ENCODE assay signal across 8 mouse cellular contexts in the genomic region with DNA sequence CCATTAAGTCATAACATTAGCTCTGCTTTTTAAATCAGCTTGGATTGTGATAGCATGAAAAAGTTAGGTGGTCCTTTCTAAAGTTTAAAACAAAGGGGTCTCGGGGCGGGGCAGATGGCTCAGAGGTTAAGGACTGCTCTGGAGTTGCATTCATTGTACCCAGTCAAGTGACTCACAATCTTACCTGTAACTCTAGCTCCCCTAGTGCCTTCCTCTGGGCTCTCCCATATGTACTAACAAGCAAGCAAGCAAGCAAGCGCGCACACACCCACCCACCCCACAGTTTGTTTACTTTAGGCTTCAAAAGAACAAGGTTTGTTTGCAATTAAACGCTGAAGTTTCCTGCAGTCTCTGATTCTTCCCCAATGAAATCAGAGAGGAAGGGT.
DNase-seq lines count a peak whose midpoint lies in the region; ATAC-seq and TF ChIP-seq lines count a peak whose summit lies in the region.

No protein-coding gene starts in this region.

- H3K4me1 ChIP-seq in bone marrow macrophage, adult 2 months (ENCODE audit: control insufficient read depth, insufficient read depth, low read length), result no peaks in the 10 kb centered on the region; the same call in 1 of the 2 replicates
- H3K4me1 ChIP-seq in forebrain, embryonic 16.5 days (replicated peaks; ENCODE audit: control insufficient read depth, insufficient read depth, low read length), result peaks cover 19% of the 10 kb centered on the region
- H3K4me1 ChIP-seq in liver, adult 2 months (ENCODE audit: control insufficient read depth, insufficient read depth, low read length), result no peaks in the 10 kb centered on the region

- peak; percentile 81 for ATAC-seq in forebrain, embryonic 16.5 days

- no peaks in the 10 kb centered on the region for H3K79me2 ChIP-seq in liver, adult 2 months (ENCODE audit: control insufficient read depth, insufficient read depth, low read length)

- no peaks in the 10 kb centered on the region for H3K27me3 ChIP-seq in forebrain, embryonic 16.5 days (replicated peaks; ENCODE audit: control insufficient read depth, insufficient read depth, low read length)
- peaks cover 2% of the 10 kb centered on the region; the same call in 1 of the 2 replicates for H3K27me3 ChIP-seq in liver, adult 2 months (ENCODE audit: control insufficient read depth, insufficient read depth, low read length)

- no peaks in the 10 kb centered on the region for H3K9me3 ChIP-seq in forebrain, embryonic 16.5 days (ENCODE audit: control insufficient read depth, low read length)

- TF ChIP-seq POLR2A in bone marrow macrophage, adult 2 months (IDR thresholded peaks at IDR 0.05; ENCODE audit: borderline replicate concordance, low read depth, low read length), result no peak
- TF ChIP-seq POLR2A in liver, adult 2 months (IDR thresholded peaks at IDR 0.05; ENCODE audit: extremely low read depth, insufficient read depth, low read length), result no peak

- under 1% methylated on average over 5 of the region's 5 CpGs for WGBS in forebrain, embryonic 16.5 days
- WGBS in liver, adult 2 months, result 1% methylated on average over 5 of the region's 5 CpGs

- no peaks in the 10 kb centered on the region for H3K36me3 ChIP-seq in forebrain, embryonic 16.5 days (ENCODE audit: control insufficient read depth, insufficient read depth)
- H3K36me3 ChIP-seq in liver, adult 2 months (ENCODE audit: control insufficient read depth, insufficient read depth, low read length), result no peaks in the 10 kb centered on the region

- H3K9ac ChIP-seq in forebrain, embryonic 16.5 days (replicated peaks; ENCODE audit: low read depth, low read length), result 0 out of 2 replicates have a peak overlapping the region, but pooled peaks have one; percentile 28
- H3K9ac ChIP-seq in liver, adult 2 months (ENCODE audit: low read depth, low read length), result no peak overlapping the region

- peak overlapping the region; percentile 42 for H3K4me3 ChIP-seq in bone marrow macrophage, adult 2 months (ENCODE audit: insufficient read depth, low read length)
- H3K4me3 ChIP-seq in forebrain, embryonic 16.5 days (replicated peaks; ENCODE audit: low read length), result peak overlapping the region; percentile 42
- H3K4me3 ChIP-seq in liver, adult 2 months (ENCODE audit: insufficient read depth, low read depth, low read length), result no peak overlapping the region

- H3K27ac ChIP-seq in bone marrow macrophage, adult 2 months (ENCODE audit: insufficient read depth, low read depth, low read length), result no peak overlapping the region
- H3K27ac ChIP-seq in forebrain, embryonic 16.5 days (ENCODE audit: low read length), result no peak overlapping the region
- no peak overlapping the region for H3K27ac ChIP-seq in liver, adult 2 months (replicated peaks; ENCODE audit: insufficient read depth, low read depth, low read length)

- no peak for TF ChIP-seq CTCF in bone marrow macrophage, adult 2 months (IDR thresholded peaks at IDR 0.05; ENCODE audit: low read depth, low read length)
- no peak for TF ChIP-seq CTCF in liver, adult 2 months (IDR thresholded peaks at IDR 0.05; ENCODE audit: low read depth, low read length)

- peak overlapping the region; percentile 67 for H3K4me2 ChIP-seq in forebrain, embryonic 16.5 days (ENCODE audit: low read length)

- peak; percentile 27 for DNase-seq in kidney, adult 11 months
- no peak for DNase-seq in kidney, adult 18-20 months
- peak; percentile 5 for DNase-seq in liver, adult 2 months (ENCODE audit: extremely low read depth, low read depth, low spot score)
- DNase-seq in telencephalon, adult 2 months (ENCODE audit: low read depth, low spot score), result peak; percentile 18
- no peak for DNase-seq in right cerebral cortex, adult 2 months (ENCODE audit: low spot score in 2 of 2)
- DNase-seq in thymus, adult 18-20 months, result no peak

Comparison
In these comparisons a context has a peak if more than half of its experiments do, and no peak if none do; other contexts are left out.
1. DNase-seq: peak in kidney, adult 11 months (single experiment), liver, adult 2 months (single experiment) and telencephalon, adult 2 months (single experiment); none in kidney, adult 18-20 months (single experiment), right cerebral cortex, adult 2 months (0 of 2) and thymus, adult 18-20 months (0 of 2).